Mouse (Mus musculus) forebrain, embryonic 11.5 days (tissue): ENCODE measurements around the gene Mif. TPM values are rescaled to one million over a fixed set of nuclear protein-coding genes. Genes with fewer than 3 reads are reported as not detected.

Source experiments
- ATAC-seq: fragments of 200-750 bp; cut with Nextera tagmentation; replicated peaks from 2 replicates; pipeline ENCODE4 v1.8.0; 2017; ENCODE audit warnings: moderate TSS enrichment; ENCODE audit not compliant: low FRiP score
- DNase-seq: peaks from one replicate; pipeline ENCODE4 v3.0.0-alpha.2; 2017; ENCODE audit warnings: low spot score
- H3K27ac ChIP-seq: fragments of 300-500 bp; sonication (generic); 2 replicates; pipeline ENCODE4 v1.5.1; 2014; ENCODE audit warnings: low read depth, low read length
- H3K27me3 ChIP-seq: fragments of 300-500 bp; sonication (generic); 2 replicates; pipeline ENCODE4 v1.6.1; 2014; ENCODE audit warnings: mild to moderate bottlenecking, low read length, mixed read lengths; ENCODE audit not compliant: control insufficient read depth, insufficient read depth
- H3K36me3 ChIP-seq: fragments of 300-500 bp; sonication (generic); 2 replicates; pipeline ENCODE4 v1.6.1; 2014; ENCODE audit warnings: mild to moderate bottlenecking, low read length, moderate library complexity, mixed read lengths; ENCODE audit not compliant: control insufficient read depth, insufficient read depth
- H3K4me1 ChIP-seq: fragments of 300-500 bp; sonication (generic); replicated peaks from 2 replicates; pipeline ENCODE4 v1.6.1; 2014; ENCODE audit warnings: low read length, mixed read lengths; ENCODE audit not compliant: control insufficient read depth, insufficient read depth
- H3K4me2 ChIP-seq: fragments of 300-500 bp; sonication (generic); 2 replicates; pipeline ENCODE4 v1.6.1; 2014; ENCODE audit warnings: low read depth, mild to moderate bottlenecking, low read length, moderate library complexity, mixed read lengths; ENCODE audit not compliant: severe bottlenecking
- H3K4me3 ChIP-seq: fragments of 300-500 bp; sonication (generic); 2 replicates; pipeline ENCODE4 v1.5.1; 2014; ENCODE audit warnings: low read depth, low read length
- H3K9ac ChIP-seq: fragments of 300-500 bp; sonication (generic); 2 replicates; pipeline ENCODE4 v1.6.1; 2014; ENCODE audit warnings: low read length
- H3K9me3 ChIP-seq: fragments of 300-500 bp; sonication (generic); 2 replicates; pipeline ENCODE4 v1.6.1; 2016; ENCODE audit warnings: low read length, mixed read lengths; ENCODE audit not compliant: control insufficient read depth
- WGBS: fragments of 180-500 bp; shearing (Covaris S2); extraction: QIAGEN DNeasy Blood & Tissue Kit; methylation state at CpG from one replicate; pipeline ENCODE4 v1.1.7; 2014; 5-methylcytosine and 5-hydroxymethylcytosine counted together
- polyA plus RNA-seq: library from polyadenylated mRNA; unstranded; fragments of >200 nt; fragmentation: Nextera tagmentation; extraction: Ambion mirVana; gene quantifications from 2 replicates; pipeline ENCODE4 v1.2.1, GENCODE M21; 2014

Mif gene
- polyA plus RNA-seq, 1 experiment from 2014 or later = 2,277 TPM

GRCm38 (mm10) chr10:75861587-75861986 lies 1.5 kb upstream of the Mif start:
- WGBS = 76% methylated on average over 5 of the region's 5 CpGs
- Histone ChIP-seq H3K4me2 (no peak overlapping the region), H3K27ac (0 out of 2 replicates have a peak overlapping the region, but pooled peaks have one; percentile 4), H3K27me3 (no peaks in the 10 kb centered on the region), H3K36me3 (no peaks in the 10 kb centered on the region; the same call in 1 of the 2 replicates), H3K4me1 (peaks cover 11% of the 10 kb centered on the region), H3K9ac (0 out of 2 replicates have a peak overlapping the region, but pooled peaks have one; percentile 20), H3K9me3 (no peaks in the 10 kb centered on the region), H3K4me3 (no peak overlapping the region)
- no peak for DNase-seq
- ATAC-seq = no peak

GRCm38 (mm10) chr10:75860746-75861145 lies 706 bp upstream of the Mif start:
- H3K27ac ChIP-seq = peak overlapping the region; percentile 42; the same call in 1 of the 2 replicates
- no peaks in the 10 kb centered on the region for H3K9me3 ChIP-seq
- H3K27me3 ChIP-seq = no peaks in the 10 kb centered on the region
- peak overlapping the region; percentile 93; the same call in 1 of the 2 replicates for H3K9ac ChIP-seq
- H3K36me3 ChIP-seq = no peaks in the 10 kb centered on the region; the same call in 1 of the 2 replicates
- peaks cover 11% of the 10 kb centered on the region for H3K4me1 ChIP-seq
- DNase-seq = no peak
- no peak for ATAC-seq
- 29% methylated on average over 7 of the region's 7 CpGs for WGBS
- H3K4me2 ChIP-seq = 0 out of 2 replicates have a peak overlapping the region, but pooled peaks have one; percentile 78
- no peak overlapping the region; the same call in 1 of the 2 replicates for H3K4me3 ChIP-seq

DNA sequence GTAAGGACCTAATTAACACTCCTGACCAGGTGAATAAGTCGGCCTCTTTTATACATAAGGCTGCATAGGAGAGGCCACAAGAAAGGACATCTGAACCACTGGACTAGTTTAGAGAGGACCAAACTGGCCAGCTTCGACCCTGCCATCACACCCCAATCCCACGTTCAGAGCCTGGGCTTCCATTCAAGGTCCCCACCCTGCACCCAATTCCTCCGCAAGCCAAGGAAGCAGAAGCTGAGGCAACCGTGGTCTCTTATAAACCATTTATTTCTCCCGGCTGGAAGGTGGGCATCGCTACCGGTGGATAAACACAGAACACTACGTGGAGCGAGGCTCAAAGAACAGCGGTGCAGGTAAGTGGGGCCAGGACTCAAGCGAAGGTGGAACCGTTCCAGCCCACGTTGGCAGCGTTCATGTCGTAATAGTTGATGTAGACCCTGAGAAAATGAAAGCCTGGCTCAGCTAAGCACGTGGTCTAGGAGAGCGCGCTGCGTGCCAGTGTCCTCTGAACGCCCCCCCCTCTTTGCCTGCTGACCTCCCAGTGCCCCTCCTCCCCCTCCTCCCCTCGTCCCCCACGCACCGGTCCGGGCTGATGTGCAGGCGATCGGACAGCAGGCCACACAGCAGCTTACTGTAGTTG lies 813 bp downstream of the Mif start:
- H3K9ac ChIP-seq = peak overlapping the region; percentile 93
- peak overlapping the region; percentile 68 for H3K4me3 ChIP-seq
- peaks cover 11% of the 10 kb centered on the region for H3K4me1 ChIP-seq
- DNase-seq (peak; percentile 84), ATAC-seq (peak; percentile 75)
- H3K4me2 ChIP-seq = peak overlapping the region; percentile 78
- WGBS = 2% methylated on average over 26 of the region's 27 CpGs
- H3K9me3 ChIP-seq = no peaks in the 10 kb centered on the region
- no peaks in the 10 kb centered on the region for H3K27me3 ChIP-seq
- 0 out of 2 replicates have a peak overlapping the region, but pooled peaks have one; percentile 25 for H3K27ac ChIP-seq
- no peaks in the 10 kb centered on the region; the same call in 1 of the 2 replicates for H3K36me3 ChIP-seq

- no peak for DNase-seq
- H3K27ac ChIP-seq = no peak overlapping the region
- H3K27me3 ChIP-seq = no peaks in the 10 kb centered on the region
- WGBS = 96% methylated on average over 4 of the region's 4 CpGs
- no peak for ATAC-seq
- peaks cover 11% of the 10 kb centered on the region for H3K4me1 ChIP-seq
- no peaks in the 10 kb centered on the region; the same call in 1 of the 2 replicates for H3K36me3 ChIP-seq
- no peak overlapping the region for H3K9ac ChIP-seq
- H3K4me2 ChIP-seq = no peak overlapping the region
- H3K9me3 ChIP-seq = no peaks in the 10 kb centered on the region
- H3K4me3 ChIP-seq = no peak overlapping the region
These were observed 2.4 kb downstream of the Mif start for GRCm38 (mm10) chr10:75857598-75857997.

DNA sequence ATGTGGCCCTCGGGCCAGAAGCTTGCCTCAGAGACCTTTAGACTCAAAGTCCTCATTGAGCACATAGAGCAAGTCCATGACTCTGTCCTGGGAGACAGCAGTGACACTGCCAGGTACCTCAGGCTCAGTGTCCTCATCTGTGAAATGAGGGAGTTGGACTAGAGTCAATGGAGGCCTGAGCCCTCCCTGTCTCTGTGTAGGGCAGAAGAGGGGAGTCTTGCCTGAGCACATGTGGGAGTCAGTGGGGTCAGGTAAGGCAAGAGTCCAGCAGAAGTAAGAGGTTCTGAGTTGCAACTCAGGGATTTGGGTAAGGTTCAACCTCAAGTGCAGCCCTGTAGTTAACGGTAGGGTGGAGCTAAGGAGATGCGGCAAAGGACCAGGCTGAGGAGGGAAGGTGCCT lies 3.1 kb downstream of the Mif start:
- Histone ChIP-seq H3K27ac (no peak overlapping the region), H3K27me3 (no peaks in the 10 kb centered on the region), H3K9ac (no peak overlapping the region), H3K4me2 (no peak overlapping the region), H3K36me3 (no peaks in the 10 kb centered on the region; the same call in 1 of the 2 replicates), H3K4me3 (no peak overlapping the region), H3K9me3 (no peaks in the 10 kb centered on the region), H3K4me1 (peaks cover 11% of the 10 kb centered on the region)
- 84% methylated on average over 3 of the region's 3 CpGs for WGBS
- ATAC-seq (no peak), DNase-seq (no peak)

DNA sequence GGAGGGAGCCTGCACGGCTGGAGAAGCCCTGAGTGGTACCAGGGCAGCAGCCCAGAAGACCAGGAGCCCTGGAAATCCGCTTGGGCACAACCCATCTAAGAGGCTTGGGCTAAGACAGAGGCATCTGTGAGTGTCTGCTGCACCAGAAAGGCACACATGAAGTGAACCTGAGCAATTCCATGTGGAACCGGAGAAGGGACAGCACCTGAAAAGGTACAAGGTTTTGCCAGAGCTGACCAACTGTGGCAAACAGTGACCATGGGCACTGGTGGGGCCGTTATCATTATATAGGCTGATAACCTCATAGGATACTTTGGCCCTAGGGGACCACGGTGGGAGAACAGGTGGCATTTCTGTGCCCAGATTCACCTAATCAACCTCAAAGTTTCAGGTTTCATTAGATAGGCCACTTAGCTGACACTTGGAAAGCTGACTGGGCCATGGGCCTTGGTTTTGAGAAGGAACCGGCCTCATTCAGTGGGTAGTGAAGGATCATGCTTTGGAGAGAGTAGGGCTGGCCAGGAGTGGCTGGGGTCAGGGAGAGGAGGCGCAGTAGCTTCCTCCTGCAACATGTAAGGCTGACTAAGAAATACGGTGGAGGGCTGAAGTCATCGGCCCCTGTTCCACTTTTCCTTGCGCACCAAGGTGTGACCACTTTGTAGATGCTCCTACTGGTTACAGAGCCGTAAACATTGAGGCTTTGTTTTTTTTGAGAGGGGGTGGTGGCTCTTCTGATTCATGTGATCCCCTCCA lies 3.7 kb downstream of the Mif start:
- no peak for ATAC-seq
- DNase-seq = no peak
- Histone ChIP-seq H3K27me3 (no peaks in the 10 kb centered on the region), H3K36me3 (no peaks in the 10 kb centered on the region; the same call in 1 of the 2 replicates), H3K27ac (no peak overlapping the region), H3K4me2 (no peak overlapping the region), H3K4me1 (peaks cover 11% of the 10 kb centered on the region), H3K4me3 (no peak overlapping the region), H3K9ac (no peak overlapping the region), H3K9me3 (no peaks in the 10 kb centered on the region)
- WGBS = 81% methylated on average over 11 of the region's 11 CpGs

DNA sequence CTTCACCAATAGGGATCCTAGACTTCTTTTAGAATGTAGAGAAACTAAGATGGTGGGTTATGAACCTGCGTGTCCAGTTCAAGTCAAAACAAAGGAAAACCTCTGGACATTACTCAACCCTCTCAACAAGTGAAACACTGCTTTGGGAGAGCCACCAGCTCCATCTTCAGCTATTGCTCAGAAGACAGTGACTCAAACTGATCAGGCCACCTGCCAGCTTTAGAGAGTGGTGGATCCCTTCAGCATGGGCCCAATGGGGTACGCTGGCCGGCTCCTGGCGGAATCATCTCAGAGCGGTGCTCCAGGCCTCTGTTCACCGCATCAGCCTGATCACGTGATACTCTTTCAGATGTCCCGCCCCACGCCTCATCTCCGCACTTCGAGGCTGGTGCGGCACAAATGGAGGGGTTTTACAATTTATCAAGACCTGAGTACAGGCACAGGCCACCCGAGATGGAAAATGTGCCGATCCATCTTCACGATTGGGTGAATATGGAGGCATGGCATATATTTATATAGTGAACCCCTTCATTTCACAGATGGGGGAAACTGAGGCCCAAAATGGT lies 4.5 kb downstream of the Mif start:
- no peak overlapping the region for H3K4me2 ChIP-seq
- 90% methylated on average over 15 of the region's 15 CpGs for WGBS
- DNase-seq (no peak), ATAC-seq (no peak)
- H3K36me3 ChIP-seq = no peaks in the 10 kb centered on the region; the same call in 1 of the 2 replicates
- no peak overlapping the region for H3K27ac ChIP-seq
- H3K9me3 ChIP-seq = no peaks in the 10 kb centered on the region
- H3K9ac ChIP-seq = no peak overlapping the region
- no peaks in the 10 kb centered on the region for H3K27me3 ChIP-seq
- no peak overlapping the region for H3K4me3 ChIP-seq
- H3K4me1 ChIP-seq = peaks cover 8% of the 10 kb centered on the region

DNA sequence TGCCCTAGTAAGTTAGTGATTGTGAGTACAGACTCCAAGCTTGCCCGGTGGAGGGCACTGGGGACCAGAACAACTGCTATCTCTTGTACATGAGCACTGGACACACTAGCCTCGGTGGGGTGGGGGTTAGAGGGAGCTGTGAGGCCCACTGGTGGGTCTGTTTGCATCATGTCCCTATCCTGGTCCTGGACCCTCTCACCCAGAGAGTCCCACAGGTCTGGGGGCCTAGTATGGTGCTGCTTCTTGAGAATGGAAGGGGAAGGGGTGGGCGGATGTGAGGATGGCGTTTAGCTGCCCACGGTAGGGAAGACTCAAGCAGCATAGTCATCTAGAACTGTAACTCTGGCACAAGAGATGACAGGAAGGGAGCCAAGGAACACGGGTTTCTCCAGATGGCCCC lies 5.2 kb downstream of the Mif start:
- Histone ChIP-seq H3K4me3 (no peak overlapping the region), H3K4me1 (peaks cover 8% of the 10 kb centered on the region), H3K27ac (no peak overlapping the region), H3K4me2 (no peak overlapping the region), H3K9me3 (no peaks in the 10 kb centered on the region), H3K27me3 (no peaks in the 10 kb centered on the region), H3K9ac (no peak overlapping the region), H3K36me3 (no peaks in the 10 kb centered on the region; the same call in 1 of the 2 replicates)
- no peak for DNase-seq
- 89% methylated on average over 6 of the region's 6 CpGs for WGBS
- ATAC-seq = no peak
